Mouse (Mus musculus): ENCODE data around the gene Ciao1.

GRCm38 (mm10) chr2:127278162-127278561 lies 30.5 kb upstream of the Ciao1 start:
- TF ChIP-seq CTCF (conservative IDR thresholded peaks at IDR 0.05; ENCODE audit: insufficient read depth, insufficient read length, low read depth, low read length) (no peak), POLR2A (IDR thresholded peaks at IDR 0.05; ENCODE audit: low read depth, low read length) (no peak)

Data from kidney, adult 2 months (tissue).